Mouse (Mus musculus) embryonic facial prominence, embryonic 10.5 days (tissue): ENCODE data around the gene Hist1h3f. TPM values are rescaled to one million over a fixed set of nuclear protein-coding genes. Genes with fewer than 3 reads are reported as not detected.
"Not testable (repeated sequence)": the region's sequence is repeated elsewhere in the genome, so short reads cannot be mapped to it uniquely, and the experiment has no call there.

Experiments
- DNase-seq: peaks from one replicate; pipeline ENCODE4 v3.0.0-alpha.2; 2017; ENCODE audit warnings: low spot score
- H3K27ac ChIP-seq: fragments of 300-500 bp; sonication (generic); replicated peaks from 2 replicates; pipeline ENCODE4 v1.5.1; 2016; ENCODE audit warnings: mild to moderate bottlenecking
- H3K27me3 ChIP-seq: fragments of 300-500 bp; sonication (generic); replicated peaks from 2 replicates; pipeline ENCODE4 v1.6.1; 2016; ENCODE audit warnings: low read depth, mild to moderate bottlenecking; ENCODE audit not compliant: poor library complexity, severe bottlenecking
- H3K36me3 ChIP-seq: fragments of 300-500 bp; sonication (generic); replicated peaks from 2 replicates; pipeline ENCODE4 v1.6.1; 2016; ENCODE audit warnings: mild to moderate bottlenecking, moderate library complexity
- H3K4me1 ChIP-seq: fragments of 300-500 bp; sonication (generic); 2 replicates; pipeline ENCODE4 v1.6.1; 2016
- H3K4me3 ChIP-seq: fragments of 300-500 bp; sonication (generic); 2 replicates; pipeline ENCODE4 v1.5.1; 2016; ENCODE audit warnings: mild to moderate bottlenecking, moderate library complexity
- H3K9me3 ChIP-seq: fragments of 300-500 bp; sonication (generic); 2 replicates; pipeline ENCODE4 v1.6.1; 2016; ENCODE audit warnings: mild to moderate bottlenecking
- WGBS: fragments of 180-500 bp; shearing (Covaris S2); methylation state at CpG from one replicate; pipeline ENCODE4 v1.1.7; 2016; 5-methylcytosine and 5-hydroxymethylcytosine counted together
- polyA plus RNA-seq: library from polyadenylated mRNA; unstranded; fragments of >200 nt; fragmentation: Nextera tagmentation; extraction: Ambion mirVana; gene quantifications from 2 replicates; pipeline ENCODE4 v1.2.1, GENCODE M21; 2016

Hist1h3f gene
- polyA plus RNA-seq, 1 experiment from 2014 or later, result 1.2 TPM

- not testable (repeated sequence) for H3K9me3 ChIP-seq, H3K36me3 ChIP-seq, H3K27me3 ChIP-seq
- peak; percentile 93 for DNase-seq
- peaks cover 31% of the 10 kb centered on the region for H3K4me1 ChIP-seq
- under 1% methylated on average over 47 of the region's 47 CpGs for WGBS
- peak within 1 kb of the TSS; percentile 96 for H3K27ac ChIP-seq
- H3K4me3 ChIP-seq, result peak within 1 kb of the TSS; percentile 59
Observed at GRCm38 (mm10) chr13:23551146-23551834, 7.4 kb downstream of the Hist1h3f start, which contains the start of gene Hist1h4f. Gene Hist1h4f, minus strand, starts transcription at chr13:23551648.

GRCm38 (mm10) chr13:23551931-23552914 lies 8.4 kb downstream of the Hist1h3f start:
- H3K9me3 ChIP-seq, result no peaks in the 10 kb centered on the region
- H3K27ac ChIP-seq, result peak overlapping the region; percentile 96
- no peaks in the 10 kb centered on the region for H3K36me3 ChIP-seq
- H3K4me3 ChIP-seq, result peak overlapping the region; percentile 59
- 61% methylated on average over 8 of the region's 8 CpGs for WGBS
- H3K4me1 ChIP-seq, result peaks cover 32% of the 10 kb centered on the region
- no peak for DNase-seq
- no peaks in the 10 kb centered on the region for H3K27me3 ChIP-seq

GRCm38 (mm10) chr13:23552962-23553361 lies 9.1 kb downstream of the Hist1h3f start, which contains the start of gene Hist1h1d:
Gene Hist1h1d, plus strand, starts transcription at chr13:23553262.
- DNase-seq, result no peak
- no peaks in the 10 kb centered on the region for H3K36me3 ChIP-seq
- peak within 1 kb of the TSS; percentile 96 for H3K27ac ChIP-seq
- peak within 1 kb of the TSS; percentile 69; the same call in 1 of the 2 replicates for H3K4me3 ChIP-seq
- H3K4me1 ChIP-seq, result peaks cover 32% of the 10 kb centered on the region
- no peaks in the 10 kb centered on the region for H3K27me3 ChIP-seq
- no peaks in the 10 kb centered on the region for H3K9me3 ChIP-seq

- no peak for DNase-seq
- no peaks in the 10 kb centered on the region for H3K36me3 ChIP-seq
- H3K4me1 ChIP-seq, result peaks cover 28% of the 10 kb centered on the region
- no peaks in the 10 kb centered on the region for H3K9me3 ChIP-seq
- 25% methylated on average over 9 of the region's 9 CpGs for WGBS
- H3K27ac ChIP-seq, result peak overlapping the region; percentile 96
- H3K4me3 ChIP-seq, result peak overlapping the region; percentile 69
- H3K27me3 ChIP-seq, result no peaks in the 10 kb centered on the region
Observed at GRCm38 (mm10) chr13:23554393-23554792, 10.5 kb downstream of the Hist1h3f start.

- Histone ChIP-seq H3K9me3 (no peaks in the 10 kb centered on the region), H3K27ac (peak overlapping the region; percentile 96), H3K4me3 (peak overlapping the region; percentile 69), H3K4me1 (peaks cover 28% of the 10 kb centered on the region), H3K27me3 (no peaks in the 10 kb centered on the region), H3K36me3 (no peaks in the 10 kb centered on the region)
- WGBS, result under 1% methylated on average over 54 of the region's 54 CpGs
- DNase-seq, result peak; percentile 89
Observed at GRCm38 (mm10) chr13:23554925-23555838, 11.3 kb downstream of the Hist1h3f start.

GRCm38 (mm10) chr13:23555839-23556416 lies 12.1 kb downstream of the Hist1h3f start:
- Histone ChIP-seq H3K27me3 (no peaks in the 10 kb centered on the region), H3K9me3 (no peaks in the 10 kb centered on the region), H3K36me3 (no peaks in the 10 kb centered on the region), H3K4me1 (peaks cover 25% of the 10 kb centered on the region), H3K27ac (peak overlapping the region; percentile 96), H3K4me3 (peak overlapping the region; percentile 69)
- WGBS, result under 1% methylated on average over 18 of the region's 18 CpGs
- peak; percentile 79 for DNase-seq

- no peak for DNase-seq
- H3K36me3 ChIP-seq, result no peaks in the 10 kb centered on the region
- peaks cover 22% of the 10 kb centered on the region for H3K4me1 ChIP-seq
- no peaks in the 10 kb centered on the region for H3K9me3 ChIP-seq
- no peaks in the 10 kb centered on the region for H3K27me3 ChIP-seq
- peak overlapping the region; percentile 69 for H3K4me3 ChIP-seq
- 65% methylated on average over 3 of the region's 3 CpGs for WGBS
- peak overlapping the region; percentile 96 for H3K27ac ChIP-seq
Observed at GRCm38 (mm10) chr13:23556906-23557305, 13.1 kb downstream of the Hist1h3f start.

- H3K9me3 ChIP-seq, H3K27me3 ChIP-seq, DNase-seq, H3K4me1 ChIP-seq, H3K36me3 ChIP-seq: not testable (repeated sequence)
- H3K4me3 ChIP-seq, result peak overlapping the region; percentile 33; the same call in 1 of the 2 replicates
- peak overlapping the region; percentile 71 for H3K27ac ChIP-seq
- 21% methylated on average over 2 of the region's 2 CpGs for WGBS
Observed at GRCm38 (mm10) chr13:23560699-23561098, 16.8 kb downstream of the Hist1h3f start.

- H3K36me3 ChIP-seq, DNase-seq, H3K4me1 ChIP-seq, H3K9me3 ChIP-seq, H3K27me3 ChIP-seq: not testable (repeated sequence)
- Histone ChIP-seq H3K4me3 (peak overlapping the region; percentile 55), H3K27ac (peak overlapping the region; percentile 98)
- 0% methylated on average over 2 of the region's 5 CpGs for WGBS
Observed at GRCm38 (mm10) chr13:23561531-23561882, 17.7 kb downstream of the Hist1h3f start.

- not testable (repeated sequence) for H3K9me3 ChIP-seq, H3K4me1 ChIP-seq, H3K36me3 ChIP-seq, H3K27me3 ChIP-seq
- Histone ChIP-seq H3K4me3 (peak within 1 kb of the TSS; percentile 55), H3K27ac (peak within 1 kb of the TSS; percentile 98)
- peak; percentile 94 for DNase-seq
- WGBS, result under 1% methylated on average over 67 of the region's 67 CpGs
Observed at GRCm38 (mm10) chr13:23561883-23562659, 18.2 kb downstream of the Hist1h3f start, which contains the start of gene Hist1h3e. Gene Hist1h3e, minus strand, starts transcription at chr13:23562369.
